Mouse (Mus musculus): ENCODE results near the gene Rsu1.

- no peak for TF ChIP-seq ZC3H11A (IDR thresholded peaks at IDR 0.05; ENCODE audit: borderline replicate concordance, low read depth, low read length)
- no peak for TF ChIP-seq HCFC1 (IDR thresholded peaks at IDR 0.05; ENCODE audit: borderline replicate concordance, insufficient read depth, low read length)
Observed at GRCm38 (mm10) chr2:13183124-13183523, 88.1 kb downstream of the Rsu1 start.
